Mouse (Mus musculus): ENCODE measurements around the gene Tmem14a.

DNA sequence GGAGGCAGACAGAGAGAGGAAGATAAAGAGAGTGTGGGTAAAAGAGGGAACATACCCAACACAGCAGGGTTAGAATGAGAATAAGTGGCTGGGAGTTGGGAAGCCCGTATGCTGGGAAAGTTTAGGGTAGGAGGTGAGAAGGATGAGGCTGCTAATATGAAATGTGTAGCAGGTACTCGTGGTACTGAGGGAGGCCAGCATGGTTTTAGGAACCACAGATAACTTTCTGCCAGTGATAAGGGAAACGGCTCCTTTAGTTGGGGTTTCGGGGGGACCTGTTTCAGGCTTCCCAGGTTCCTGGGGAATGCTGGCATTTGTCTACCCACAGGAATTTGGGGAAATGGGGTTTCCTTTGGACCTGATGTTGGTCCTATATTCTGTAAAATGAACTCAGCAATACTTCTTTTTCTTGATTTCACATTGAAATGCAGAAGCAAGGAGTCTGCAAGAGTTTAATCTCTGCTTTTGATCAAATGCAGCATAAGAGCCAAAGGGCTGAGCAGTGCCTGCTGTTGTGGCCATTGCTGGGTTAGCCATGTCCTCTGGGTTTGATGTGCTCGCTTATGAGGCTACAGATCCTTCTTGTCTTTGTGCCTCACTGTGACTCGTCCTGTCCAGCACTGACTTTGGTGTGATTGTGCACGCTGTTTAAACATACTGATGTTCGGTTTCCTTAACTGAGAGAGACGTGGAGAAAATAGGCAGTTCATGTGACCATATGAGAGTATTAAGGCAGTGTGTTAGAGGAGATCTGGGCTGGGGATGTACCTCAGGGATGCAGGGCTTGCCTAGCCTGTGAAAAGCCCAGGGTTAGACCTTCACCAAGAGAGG lies 30.4 kb downstream of the Tmem14a start:
- TF ChIP-seq POLR2A (IDR thresholded peaks at IDR 0.05; ENCODE audit: borderline replicate concordance, extremely low read depth, insufficient read depth, insufficient read length, poor library complexity, severe bottlenecking) (no peak), CTCF (IDR thresholded peaks at IDR 0.05; ENCODE audit: borderline replicate concordance, extremely low read depth, insufficient read depth, insufficient read length) (no peak)

Data from brain, embryonic 14.5 days (tissue).